Mouse (Mus musculus): ENCODE data around the gene Il4i1.

DNA sequence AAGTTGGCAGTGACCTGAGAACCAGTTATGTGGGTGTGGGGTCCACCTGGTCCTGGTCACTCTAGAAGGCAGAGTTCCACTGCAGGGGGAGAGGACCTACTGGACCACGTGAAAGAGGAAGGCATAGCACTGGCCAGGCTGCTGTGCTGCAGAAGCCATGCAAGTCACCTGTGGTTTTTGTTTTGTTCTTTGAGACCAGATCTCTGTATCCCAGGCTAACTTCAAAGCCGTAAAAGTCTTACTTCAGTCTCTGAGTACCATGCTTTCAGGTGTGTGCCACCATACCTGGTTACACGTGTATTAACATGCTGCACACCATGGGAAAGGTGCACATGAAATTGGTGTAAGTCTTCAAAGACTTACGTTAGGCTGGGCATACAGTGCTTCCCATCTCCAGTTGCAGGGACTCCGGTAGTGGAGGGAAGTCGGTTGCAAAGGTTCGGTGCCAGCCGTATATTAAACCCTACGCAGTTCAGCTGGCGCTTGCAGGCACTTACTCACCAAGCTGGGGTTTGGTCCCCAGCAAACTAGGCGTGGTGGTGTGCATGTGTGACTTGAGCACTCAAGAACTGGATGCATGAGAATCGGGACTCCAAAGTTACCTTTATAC is 35.5 kb downstream of the Il4i1 start:
- TF ChIP-seq CTCF (IDR thresholded peaks at IDR 0.05; ENCODE audit: low read depth) (no peak), EP300 (IDR thresholded peaks at IDR 0.05; ENCODE audit: low read depth) (no peak)
